Comparison of ENCODE assay signal across 10 mouse cellular contexts in the genomic region with DNA sequence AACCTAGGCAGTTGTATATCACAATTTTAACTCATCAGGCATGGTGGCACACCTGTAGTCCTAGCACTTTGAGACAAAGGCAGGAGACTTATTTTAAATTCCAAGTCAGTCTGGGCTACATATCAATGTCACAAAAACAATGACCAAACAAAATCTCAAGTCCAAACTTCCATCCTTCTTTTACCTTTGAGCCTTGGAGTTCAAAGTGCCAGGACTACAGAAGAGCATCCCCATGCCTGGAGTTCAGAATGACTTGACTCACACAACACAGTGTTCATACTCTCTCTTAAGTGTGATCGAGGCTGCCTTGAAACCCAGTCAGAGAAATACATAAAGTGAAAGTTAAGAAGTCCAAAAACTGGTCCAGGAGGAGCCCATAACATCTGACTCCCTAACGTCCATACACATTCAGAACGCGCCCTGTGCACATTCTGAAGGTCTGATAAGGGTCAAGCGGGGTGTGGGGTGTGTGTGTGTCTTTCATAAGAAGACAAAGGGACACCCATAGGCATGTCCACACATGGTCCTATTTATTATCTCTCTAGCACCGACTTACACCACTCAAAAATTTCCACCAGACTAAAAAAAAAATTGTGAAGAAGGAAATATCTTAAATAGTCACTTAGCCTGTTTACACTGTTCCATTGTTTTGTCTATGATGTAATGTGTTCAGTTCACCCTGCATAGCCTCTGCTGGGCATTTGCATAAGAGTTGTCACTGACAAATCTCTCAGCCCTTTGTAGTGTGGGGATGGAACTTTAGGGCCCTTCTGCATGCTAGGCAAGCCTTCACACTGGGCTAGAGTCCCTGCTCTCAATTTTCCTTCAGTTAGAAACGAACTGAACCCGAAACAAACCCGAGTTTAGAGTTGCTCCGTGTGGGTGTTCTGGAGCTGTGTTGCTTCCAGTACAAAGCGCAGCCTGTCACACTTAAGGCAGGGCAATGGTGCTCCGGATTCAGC. TPM values are rescaled to one million over a fixed set of nuclear protein-coding genes. Genes with fewer than 3 reads are reported as not detected.
DNase-seq lines count a peak whose midpoint lies in the region; ATAC-seq and TF ChIP-seq lines count a peak whose summit lies in the region.
"Had no signal": no experiment of that assay in that cellular context is flagged by ENCODE, and none has a peak within 500 bp of the region (broad histone marks: within the 10 kb centered on the region; RNA-seq: fewer than 3 reads in every experiment).

No protein-coding gene starts in this region.

- DNase-seq in kidney, adult 2 months: peak; percentile 69
- DNase-seq in lung, postnatal 4 days: peak; percentile 40 to 42
- DNase-seq in adrenal gland, postnatal 36 days: no peak
- no peak for DNase-seq in spleen, adult 12 weeks (ENCODE audit: low spot score)
- DNase-seq: adrenal gland, postnatal 25 days; thymus, postnatal 4 days had no signal

- TF ChIP-seq CTCF in kidney, adult 2 months (conservative IDR thresholded peaks at IDR 0.05; ENCODE audit: insufficient read depth, insufficient read length, low read depth, low read length): no peak

- H3K4me2 ChIP-seq in kidney, embryonic 14.5 days (replicated peaks; ENCODE audit: low read depth, low read length): no peak overlapping the region
- H3K4me2 ChIP-seq in forebrain, embryonic 13.5 days: no peak overlapping the region
- H3K4me2 ChIP-seq in hindbrain, embryonic 15.5 days: no peak overlapping the region
- H3K4me2 ChIP-seq: limb, embryonic 13.5 days had no signal

- no peaks in the 10 kb centered on the region for H3K36me3 ChIP-seq in kidney, adult 2 months (ENCODE audit: control insufficient read depth, insufficient read depth, low read length)
- peaks cover 7% of the 10 kb centered on the region; the same call in 1 of the 2 replicates for H3K36me3 ChIP-seq in kidney, embryonic 14.5 days (ENCODE audit: control insufficient read depth, insufficient read depth, low read length)
- H3K36me3 ChIP-seq in forebrain, embryonic 13.5 days (ENCODE audit: poor library complexity, severe bottlenecking): peaks cover 27% of the 10 kb centered on the region
- 0 out of 2 replicates have a peak, but pooled peaks cover 4% of the 10 kb centered on the region for H3K36me3 ChIP-seq in hindbrain, embryonic 15.5 days

- TF ChIP-seq POLR2A in kidney, adult 2 months (IDR thresholded peaks at IDR 0.05; ENCODE audit: low read depth, low read length): no peak

- no peak overlapping the region for H3K9ac ChIP-seq in kidney, embryonic 14.5 days (ENCODE audit: low read depth, low read length)
- no peak overlapping the region for H3K9ac ChIP-seq in forebrain, embryonic 13.5 days
- no peak overlapping the region for H3K9ac ChIP-seq in hindbrain, embryonic 15.5 days
- H3K9ac ChIP-seq: limb, embryonic 13.5 days had no signal

- H3K27me3 ChIP-seq in kidney, adult 2 months (replicated peaks; ENCODE audit: control insufficient read depth, insufficient read depth, low read length): no peaks in the 10 kb centered on the region
- no peaks in the 10 kb centered on the region for H3K27me3 ChIP-seq in kidney, embryonic 14.5 days (ENCODE audit: control insufficient read depth, insufficient read depth, low read length)
- no peaks in the 10 kb centered on the region for H3K27me3 ChIP-seq in forebrain, embryonic 13.5 days
- H3K27me3 ChIP-seq in hindbrain, embryonic 15.5 days: no peaks in the 10 kb centered on the region
- H3K27me3 ChIP-seq: limb, embryonic 13.5 days had no signal

- peak overlapping the region; percentile 49 for H3K27ac ChIP-seq in kidney, adult 2 months (ENCODE audit: insufficient read depth, low read depth, low read length)
- H3K27ac ChIP-seq in kidney, embryonic 14.5 days (ENCODE audit: low read depth, low read length): no peak overlapping the region
- H3K27ac ChIP-seq in forebrain, embryonic 13.5 days: no peak overlapping the region; the same call in 1 of the 2 replicates
- peak overlapping the region; percentile 30; the same call in 1 of the 2 replicates for H3K27ac ChIP-seq in hindbrain, embryonic 15.5 days (replicated peaks)
- H3K27ac ChIP-seq: limb, embryonic 13.5 days had no signal

- no peak overlapping the region for H3K4me3 ChIP-seq in kidney, adult 2 months (ENCODE audit: insufficient read depth, low read depth, low read length)
- H3K4me3 ChIP-seq in kidney, embryonic 14.5 days (ENCODE audit: low read length): no peak overlapping the region
- no peak overlapping the region for H3K4me3 ChIP-seq in forebrain, embryonic 13.5 days
- no peak overlapping the region for H3K4me3 ChIP-seq in hindbrain, embryonic 15.5 days
- H3K4me3 ChIP-seq: limb, embryonic 13.5 days had no signal

- peaks cover 4% of the 10 kb centered on the region; the same call in 1 of the 2 replicates for H3K4me1 ChIP-seq in kidney, adult 2 months (ENCODE audit: control insufficient read depth, insufficient read depth, low read length)
- no peaks in the 10 kb centered on the region for H3K4me1 ChIP-seq in kidney, embryonic 14.5 days (ENCODE audit: control insufficient read depth, insufficient read depth, low read length)
- H3K4me1 ChIP-seq in forebrain, embryonic 13.5 days: 0 out of 2 replicates have a peak, but pooled peaks cover 4% of the 10 kb centered on the region
- no peaks in the 10 kb centered on the region for H3K4me1 ChIP-seq in hindbrain, embryonic 15.5 days (replicated peaks)
- H3K4me1 ChIP-seq: limb, embryonic 13.5 days had no signal

- 69% methylated on average over 12 of the region's 12 CpGs for WGBS in kidney, adult 2 months
- 83% methylated on average over 12 of the region's 12 CpGs for WGBS in kidney, embryonic 14.5 days
- WGBS in forebrain, embryonic 13.5 days: 71% methylated on average over 12 of the region's 12 CpGs
- WGBS in hindbrain, embryonic 15.5 days: 40% methylated on average over 12 of the region's 12 CpGs

- ATAC-seq in kidney, embryonic 14.5 days (ENCODE audit: low FRiP score, low TSS enrichment): no peak
- peak; percentile 13; the same call in 1 of the 2 replicates for ATAC-seq in forebrain, embryonic 13.5 days
- peak; percentile 56; the same call in 1 of the 2 replicates for ATAC-seq in hindbrain, embryonic 15.5 days (ENCODE audit: low FRiP score, low read depth)

- no peaks in the 10 kb centered on the region for H3K9me3 ChIP-seq in kidney, embryonic 14.5 days (ENCODE audit: control insufficient read depth, low read length)
- H3K9me3 ChIP-seq in forebrain, embryonic 13.5 days (replicated peaks): no peaks in the 10 kb centered on the region
- H3K9me3 ChIP-seq in hindbrain, embryonic 15.5 days: no peaks in the 10 kb centered on the region
- H3K9me3 ChIP-seq: limb, embryonic 13.5 days had no signal

RNA-seq across cellular contexts. Expression of a gene that starts 20.7 kb away (rescaled TPM):
- 25.7 and 29.2 TPM in 2 replicates for polyA plus RNA-seq in kidney, adult 2 months (2012; rRNA removed)
- 57.8 and 62.0 TPM in 2 replicates for polyA plus RNA-seq in kidney, embryonic 14.5 days (2014; fragmentation: Nextera tagmentation; extraction: Ambion mirVana)
- polyA plus RNA-seq in forebrain, embryonic 13.5 days (2015; fragmentation: Nextera tagmentation; extraction: Ambion mirVana): 55.4 and 56.7 TPM in 2 replicates
- polyA plus RNA-seq in hindbrain, embryonic 15.5 days (2015; fragmentation: Nextera tagmentation; extraction: Ambion mirVana): 40.6 and 42.2 TPM in 2 replicates
- 10 to 100 TPM; 11.3 to 18.4 TPM for total RNA-seq in adrenal gland, postnatal 36 days (2021)

RNA-seq across cellular contexts. Expression of a gene that starts 34.8 kb away (rescaled TPM):
- 13.0 and 13.4 TPM in 2 replicates for polyA plus RNA-seq in kidney, adult 2 months (2012; rRNA removed)
- polyA plus RNA-seq in kidney, embryonic 14.5 days (2014; fragmentation: Nextera tagmentation; extraction: Ambion mirVana): 18.3 and 34.9 TPM in 2 replicates
- 14.3 and 14.7 TPM in 2 replicates for polyA plus RNA-seq in forebrain, embryonic 13.5 days (2015; fragmentation: Nextera tagmentation; extraction: Ambion mirVana)
- polyA plus RNA-seq in hindbrain, embryonic 15.5 days (2015; fragmentation: Nextera tagmentation; extraction: Ambion mirVana): 12.9 and 13.9 TPM in 2 replicates
- total RNA-seq in adrenal gland, postnatal 36 days (2021): 10 to 100 TPM in 1 of 2 experiments, 1 to 10 TPM in 1; 7.7 to 12.2 TPM

Comparison
In these comparisons a context has a peak if more than half of its experiments do, and no peak if none do; other contexts are left out.
1. H3K27ac ChIP-seq: peak in kidney, adult 2 months (single experiment) and hindbrain, embryonic 15.5 days (single experiment); none in kidney, embryonic 14.5 days (single experiment) and forebrain, embryonic 13.5 days (single experiment).
2. DNase-seq: peak in kidney, adult 2 months (single experiment) and lung, postnatal 4 days (2 of 2); none in adrenal gland, postnatal 36 days (0 of 2) and spleen, adult 12 weeks (single experiment).